In genomic region chr2:75657907-75658691, GRCm38 (mm10) we compare ENCODE assay signal across 8 mouse cellular contexts. TPM values are rescaled to one million over a fixed set of nuclear protein-coding genes. Genes with fewer than 3 reads are reported as not detected.
A peak's percentile ranks its signal among the peaks of the same experiment; 100 is the strongest.
DNase-seq lines count a peak whose midpoint lies in the region; ATAC-seq lines count a peak whose summit lies in the region.

No protein-coding gene starts in this region.

- DNase-seq in cerebellum, postnatal 4 days (ENCODE audit: low spot score in 2 of 2): no peak
- peak; percentile 39 to 44 for DNase-seq in lung, postnatal 4 days
- peak; percentile 73 for DNase-seq in testis, postnatal 10 days (ENCODE audit: low spot score)
- no peak for DNase-seq in right cerebral cortex, postnatal 4 days

- no peaks in the 10 kb centered on the region for H3K27me3 ChIP-seq in forebrain, embryonic 16.5 days (replicated peaks; ENCODE audit: control insufficient read depth, insufficient read depth, low read length)
- no peaks in the 10 kb centered on the region for H3K27me3 ChIP-seq in kidney, embryonic 15.5 days

- peak overlapping the region; percentile 92 for H3K9ac ChIP-seq in forebrain, embryonic 16.5 days (replicated peaks; ENCODE audit: low read depth, low read length)
- peak overlapping the region; percentile 81 for H3K9ac ChIP-seq in kidney, embryonic 15.5 days

- no peaks in the 10 kb centered on the region for H3K9me3 ChIP-seq in forebrain, embryonic 16.5 days (ENCODE audit: control insufficient read depth, low read length)
- no peaks in the 10 kb centered on the region for H3K9me3 ChIP-seq in kidney, embryonic 15.5 days (replicated peaks)

- peaks cover 8% of the 10 kb centered on the region for H3K36me3 ChIP-seq in forebrain, embryonic 16.5 days (ENCODE audit: control insufficient read depth, insufficient read depth)
- peaks cover 17% of the 10 kb centered on the region for H3K36me3 ChIP-seq in kidney, embryonic 15.5 days

- H3K4me2 ChIP-seq in forebrain, embryonic 16.5 days (ENCODE audit: low read length): peak overlapping the region; percentile 65
- peak overlapping the region; percentile 72 for H3K4me2 ChIP-seq in kidney, embryonic 15.5 days

- peak overlapping the region; percentile 96 for H3K27ac ChIP-seq in brown adipose tissue, adult 24 weeks (replicated peaks; ENCODE audit: low read depth, low read length)
- H3K27ac ChIP-seq in forebrain, embryonic 16.5 days (ENCODE audit: low read length): peak overlapping the region; percentile 99
- H3K27ac ChIP-seq in kidney, embryonic 15.5 days: peak overlapping the region; percentile 99

- peak overlapping the region; percentile 81 for H3K4me3 ChIP-seq in brown adipose tissue, adult 24 weeks (ENCODE audit: insufficient read depth, low read depth, low read length)
- H3K4me3 ChIP-seq in forebrain, embryonic 16.5 days (replicated peaks; ENCODE audit: low read length): peak overlapping the region; percentile 72
- H3K4me3 ChIP-seq in kidney, embryonic 15.5 days (replicated peaks): peak overlapping the region; percentile 86

- H3K4me1 ChIP-seq in brown adipose tissue, adult 24 weeks (ENCODE audit: control insufficient read depth, insufficient read depth, insufficient read length, low read length): 0 out of 2 replicates have a peak, but pooled peaks cover 5% of the 10 kb centered on the region
- peaks cover 21% of the 10 kb centered on the region for H3K4me1 ChIP-seq in forebrain, embryonic 16.5 days (replicated peaks; ENCODE audit: control insufficient read depth, insufficient read depth, low read length)
- H3K4me1 ChIP-seq in kidney, embryonic 15.5 days: peaks cover 34% of the 10 kb centered on the region

- WGBS in forebrain, embryonic 16.5 days: 2% methylated on average over 18 of the region's 18 CpGs
- WGBS in kidney, embryonic 15.5 days: 2% methylated on average over 18 of the region's 18 CpGs

- ATAC-seq in cerebellum, adult (ENCODE audit: insufficient number of reproducible peaks, low FRiP score, low TSS enrichment): 0 out of 2 replicates have a peak, but pooled peaks have one; percentile 1
- ATAC-seq in forebrain, embryonic 16.5 days: no peak
- ATAC-seq in kidney, embryonic 15.5 days (replicated peaks; ENCODE audit: low FRiP score): peak; percentile 31

RNA-seq across cellular contexts. Expression of gene Hnrnpa3, which starts 1.0 kb away (rescaled TPM):
- 58.7 and 106 TPM in 2 replicates for polyA plus RNA-seq in brown adipose tissue, adult 24 weeks (2012; ENCODE audit: insufficient read depth, insufficient read length, missing spikeins)
- 266 TPM in 2 replicates for polyA plus RNA-seq in forebrain, embryonic 16.5 days (2015; fragmentation: Nextera tagmentation; extraction: Ambion mirVana)
- 381 and 397 TPM in 2 replicates for polyA plus RNA-seq in kidney, embryonic 15.5 days (2015; fragmentation: Nextera tagmentation; extraction: Ambion mirVana)

RNA-seq across cellular contexts. Expression of gene Nfe2l2, which starts 46.3 kb away (rescaled TPM):
- polyA plus RNA-seq in brown adipose tissue, adult 24 weeks (2012; ENCODE audit: insufficient read depth, insufficient read length, missing spikeins): 50.2 and 50.6 TPM in 2 replicates
- 12.7 and 16.1 TPM in 2 replicates for polyA plus RNA-seq in forebrain, embryonic 16.5 days (2015; fragmentation: Nextera tagmentation; extraction: Ambion mirVana)
- 70.2 and 71.2 TPM in 2 replicates for polyA plus RNA-seq in kidney, embryonic 15.5 days (2015; fragmentation: Nextera tagmentation; extraction: Ambion mirVana)

Comparison
In these comparisons a context has a peak if more than half of its experiments do, and no peak if none do; other contexts are left out.
1. DNase-seq: peak in lung, postnatal 4 days (2 of 2) and testis, postnatal 10 days (single experiment); none in cerebellum, postnatal 4 days (0 of 2) and right cerebral cortex, postnatal 4 days (single experiment).
2. Peak in every context shown above with its lines, with median percentiles within 50 percentile points of each other: H3K27ac ChIP-seq and H3K4me3 ChIP-seq.